Mouse (Mus musculus): ENCODE measurements around the gene Vegfc. TPM values are rescaled to one million over a fixed set of nuclear protein-coding genes. Genes with fewer than 3 reads are reported as not detected.

Gene Vegfc
- polyA plus RNA-seq, 1 experiment from 2014 or later = 8.1 TPM

- no peak for DNase-seq (ENCODE audit: low spot score)
- 59% methylated on average over 4 of the region's 4 CpGs for WGBS
- Histone ChIP-seq H3K4me3 (no peak overlapping the region), H3K27me3 (replicated peaks; ENCODE audit: low read depth, poor library complexity, severe bottlenecking) (no peaks in the 10 kb centered on the region), H3K27ac (replicated peaks) (no peak overlapping the region), H3K9me3 (no peaks in the 10 kb centered on the region), H3K4me1 (no peaks in the 10 kb centered on the region), H3K36me3 (replicated peaks) (no peaks in the 10 kb centered on the region)
Observed at GRCm38 (mm10) chr8:54089204-54089603, 11.8 kb downstream of the Vegfc start.

- DNase-seq (ENCODE audit: low spot score) = no peak
- Histone ChIP-seq H3K36me3 (replicated peaks) (no peaks in the 10 kb centered on the region), H3K9me3 (no peaks in the 10 kb centered on the region), H3K27ac (replicated peaks) (no peak overlapping the region), H3K4me3 (no peak overlapping the region), H3K4me1 (no peaks in the 10 kb centered on the region), H3K27me3 (replicated peaks; ENCODE audit: low read depth, poor library complexity, severe bottlenecking) (no peaks in the 10 kb centered on the region)
- 97% methylated on average over 2 of the region's 2 CpGs for WGBS
Observed at GRCm38 (mm10) chr8:54089901-54090300, 12.5 kb downstream of the Vegfc start.

- Histone ChIP-seq H3K27ac (replicated peaks) (no peak overlapping the region), H3K4me3 (no peak overlapping the region), H3K27me3 (replicated peaks; ENCODE audit: low read depth, poor library complexity, severe bottlenecking) (no peaks in the 10 kb centered on the region), H3K9me3 (no peaks in the 10 kb centered on the region), H3K4me1 (0 out of 2 replicates have a peak, but pooled peaks cover 4% of the 10 kb centered on the region), H3K36me3 (replicated peaks) (no peaks in the 10 kb centered on the region)
- DNase-seq (ENCODE audit: low spot score) = no peak
- 57% methylated on average over 6 of the region's 6 CpGs for WGBS
Observed at GRCm38 (mm10) chr8:54100058-54100457, 22.7 kb downstream of the Vegfc start.

- H3K27ac ChIP-seq (replicated peaks) = no peak overlapping the region; the same call in 1 of the 2 replicates
- H3K36me3 ChIP-seq (replicated peaks) = no peaks in the 10 kb centered on the region
- H3K9me3 ChIP-seq = no peaks in the 10 kb centered on the region
- 39% methylated on average over 3 of the region's 3 CpGs for WGBS
- H3K27me3 ChIP-seq (replicated peaks; ENCODE audit: low read depth, poor library complexity, severe bottlenecking) = no peaks in the 10 kb centered on the region
- peak; percentile 27 for DNase-seq (ENCODE audit: low spot score)
- H3K4me1 ChIP-seq = peaks cover 6% of the 10 kb centered on the region
- no peak overlapping the region for H3K4me3 ChIP-seq
Observed at GRCm38 (mm10) chr8:54114581-54114980, 37.2 kb downstream of the Vegfc start.

- H3K4me1 ChIP-seq = no peaks in the 10 kb centered on the region
- H3K9me3 ChIP-seq = no peaks in the 10 kb centered on the region
- H3K27me3 ChIP-seq (replicated peaks; ENCODE audit: low read depth, poor library complexity, severe bottlenecking) = no peaks in the 10 kb centered on the region
- no peaks in the 10 kb centered on the region for H3K36me3 ChIP-seq (replicated peaks)
- H3K4me3 ChIP-seq = no peak overlapping the region
- no peak for DNase-seq (ENCODE audit: low spot score)
- H3K27ac ChIP-seq (replicated peaks) = no peak overlapping the region
- 89% methylated on average over 7 of the region's 7 CpGs for WGBS
Observed at GRCm38 (mm10) chr8:54120115-54120514, 42.7 kb downstream of the Vegfc start.

GRCm38 (mm10) chr8:54121942-54122341, 44.5 kb downstream of the Vegfc start:
- DNase-seq (ENCODE audit: low spot score) = no peak
- Histone ChIP-seq H3K4me1 (no peaks in the 10 kb centered on the region), H3K4me3 (no peak overlapping the region), H3K27me3 (replicated peaks; ENCODE audit: low read depth, poor library complexity, severe bottlenecking) (no peaks in the 10 kb centered on the region), H3K27ac (replicated peaks) (no peak overlapping the region), H3K9me3 (no peaks in the 10 kb centered on the region), H3K36me3 (replicated peaks) (no peaks in the 10 kb centered on the region)
- 82% methylated on average over 3 of the region's 3 CpGs for WGBS

GRCm38 (mm10) chr8:54122345-54122744, 44.9 kb downstream of the Vegfc start:
- Histone ChIP-seq H3K4me1 (no peaks in the 10 kb centered on the region), H3K27me3 (replicated peaks; ENCODE audit: low read depth, poor library complexity, severe bottlenecking) (no peaks in the 10 kb centered on the region), H3K4me3 (no peak overlapping the region), H3K9me3 (no peaks in the 10 kb centered on the region), H3K27ac (replicated peaks) (no peak overlapping the region), H3K36me3 (replicated peaks) (no peaks in the 10 kb centered on the region)
- DNase-seq (ENCODE audit: low spot score) = no peak
- 68% methylated on average over 1 of the region's 1 CpGs for WGBS

GRCm38 (mm10) chr8:54130558-54130957, 53.2 kb downstream of the Vegfc start:
- 93% methylated on average over 2 of the region's 2 CpGs for WGBS
- Histone ChIP-seq H3K9me3 (no peaks in the 10 kb centered on the region), H3K27me3 (replicated peaks; ENCODE audit: low read depth, poor library complexity, severe bottlenecking) (no peaks in the 10 kb centered on the region)

GRCm38 (mm10) chr8:54153240-54153639, 75.8 kb downstream of the Vegfc start:
- Histone ChIP-seq H3K27me3 (replicated peaks; ENCODE audit: low read depth, poor library complexity, severe bottlenecking) (no peaks in the 10 kb centered on the region), H3K27ac (replicated peaks) (no peak overlapping the region), H3K9me3 (no peaks in the 10 kb centered on the region), H3K4me1 (no peaks in the 10 kb centered on the region), H3K36me3 (replicated peaks) (0 out of 2 replicates have a peak, but pooled peaks cover 4% of the 10 kb centered on the region), H3K4me3 (no peak overlapping the region)
- DNase-seq (ENCODE audit: low spot score) = peak; percentile 58
- WGBS = 64% methylated on average over 4 of the region's 4 CpGs

More at GRCm38 (mm10) chr8:54130558-54130957, 53.2 kb downstream of the Vegfc start:
- H3K4me1 ChIP-seq = peaks cover 3% of the 10 kb centered on the region; the same call in 1 of the 2 replicates
- H3K27ac ChIP-seq (replicated peaks) = no peak overlapping the region
- no peak for DNase-seq (ENCODE audit: low spot score)
- H3K4me3 ChIP-seq = no peak overlapping the region
- no peaks in the 10 kb centered on the region for H3K36me3 ChIP-seq (replicated peaks)

GRCm38 (mm10) chr8:54163505-54163904, 86.1 kb downstream of the Vegfc start:
- WGBS = 22% methylated on average over 5 of the region's 5 CpGs
- DNase-seq (ENCODE audit: low spot score) = peak; percentile 76
- Histone ChIP-seq H3K9me3 (no peaks in the 10 kb centered on the region), H3K27me3 (replicated peaks; ENCODE audit: low read depth, poor library complexity, severe bottlenecking) (no peaks in the 10 kb centered on the region), H3K4me3 (no peak overlapping the region), H3K36me3 (replicated peaks) (no peaks in the 10 kb centered on the region), H3K4me1 (peaks cover 11% of the 10 kb centered on the region), H3K27ac (replicated peaks) (peak overlapping the region; percentile 62)

- no peak overlapping the region for H3K4me3 ChIP-seq
- H3K27me3 ChIP-seq (replicated peaks; ENCODE audit: low read depth, poor library complexity, severe bottlenecking) = no peaks in the 10 kb centered on the region
- no peaks in the 10 kb centered on the region for H3K4me1 ChIP-seq
- H3K9me3 ChIP-seq = no peaks in the 10 kb centered on the region
- no peak for DNase-seq (ENCODE audit: low spot score)
- no peak overlapping the region for H3K27ac ChIP-seq (replicated peaks)
- peaks cover 24% of the 10 kb centered on the region for H3K36me3 ChIP-seq (replicated peaks)
- WGBS = 90% methylated on average over 2 of the region's 2 CpGs
Observed at GRCm38 (mm10) chr8:54185336-54185735, 107.9 kb downstream of the Vegfc start.

- Histone ChIP-seq H3K9me3 (no peaks in the 10 kb centered on the region), H3K27me3 (replicated peaks; ENCODE audit: low read depth, poor library complexity, severe bottlenecking) (no peaks in the 10 kb centered on the region), H3K4me1 (no peaks in the 10 kb centered on the region), H3K4me3 (no peak overlapping the region), H3K36me3 (replicated peaks) (peaks cover 23% of the 10 kb centered on the region), H3K27ac (replicated peaks) (no peak overlapping the region)
- WGBS = 90% methylated on average over 6 of the region's 6 CpGs
- DNase-seq (ENCODE audit: low spot score) = no peak
Observed at GRCm38 (mm10) chr8:54185927-54186326, 108.5 kb downstream of the Vegfc start.

- Histone ChIP-seq H3K4me3 (no peak overlapping the region), H3K9me3 (no peaks in the 10 kb centered on the region), H3K36me3 (replicated peaks) (no peaks in the 10 kb centered on the region), H3K27ac (replicated peaks) (no peak overlapping the region), H3K27me3 (replicated peaks; ENCODE audit: low read depth, poor library complexity, severe bottlenecking) (no peaks in the 10 kb centered on the region), H3K4me1 (no peaks in the 10 kb centered on the region)
- no peak for DNase-seq (ENCODE audit: low spot score)
- WGBS = 77% methylated on average over 2 of the region's 2 CpGs
Observed at GRCm38 (mm10) chr8:54216250-54216649, 138.8 kb downstream of the Vegfc start.

GRCm38 (mm10) chr8:54228801-54229204, 151.4 kb downstream of the Vegfc start:
- WGBS = 66% methylated on average over 1 of the region's 1 CpGs
- H3K27ac ChIP-seq (replicated peaks) = no peak overlapping the region
- no peaks in the 10 kb centered on the region for H3K27me3 ChIP-seq (replicated peaks; ENCODE audit: low read depth, poor library complexity, severe bottlenecking)
- DNase-seq (ENCODE audit: low spot score) = no peak
- H3K4me3 ChIP-seq = no peak overlapping the region
- H3K9me3 ChIP-seq = no peaks in the 10 kb centered on the region
- H3K36me3 ChIP-seq (replicated peaks) = no peaks in the 10 kb centered on the region
- no peaks in the 10 kb centered on the region for H3K4me1 ChIP-seq
